Mouse (Mus musculus) spleen, postnatal 36 days (tissue): ENCODE measurements around the gene Ms4a5.
A peak's percentile ranks its signal among the peaks of the same experiment; 100 is the strongest.
"Not testable (repeated sequence)": the region's sequence is repeated elsewhere in the genome, so short reads cannot be mapped to it uniquely, and the experiment has no call there.

Experiments
- DNase-seq, 2 experiments: peaks; one replicate each; pipeline ENCODE4 v3.0.0; 2022; ENCODE audit warnings: low spot score in 2 of 2, mixed read lengths in 1 of 2

Gene Ms4a5

GRCm38 (mm10) chr19:11283773-11284172 is at the start of gene Ms4a5:
Ms4a5 (minus strand) TSS chr19:11283873.
- DNase-seq, result no peak

- no peak for DNase-seq
Measured at GRCm38 (mm10) chr19:11321123-11321522, 37.5 kb upstream of the Ms4a5 start.

GRCm38 (mm10) chr19:11316786-11317185 is 33.1 kb upstream of the Ms4a5 start:
- no peak for DNase-seq

- no peak for DNase-seq
Measured at GRCm38 (mm10) chr19:11314354-11314753, 30.7 kb upstream of the Ms4a5 start, which contains the start of gene Ms4a14. Ms4a14 (minus strand) TSS chr19:11314454.

GRCm38 (mm10) chr19:11308888-11309287 is 25.2 kb upstream of the Ms4a5 start:
- DNase-seq, result no peak

GRCm38 (mm10) chr19:11299529-11299928 is 15.9 kb upstream of the Ms4a5 start:
- not testable (repeated sequence) for DNase-seq

GRCm38 (mm10) chr19:11298939-11299338 is 15.3 kb upstream of the Ms4a5 start:
- no peak for DNase-seq

- not testable (repeated sequence) for DNase-seq
Measured at GRCm38 (mm10) chr19:11293616-11294015, 9.9 kb upstream of the Ms4a5 start.

- peak; percentile 3 to 5 for DNase-seq
Measured at GRCm38 (mm10) chr19:11292990-11293389, 9.3 kb upstream of the Ms4a5 start.

GRCm38 (mm10) chr19:11280223-11280622 is 3.5 kb downstream of the Ms4a5 start:
- no peak for DNase-seq

- no peak for DNase-seq
Measured at GRCm38 (mm10) chr19:11276431-11276830, 7.2 kb downstream of the Ms4a5 start.

GRCm38 (mm10) chr19:11266956-11267355 is 16.7 kb downstream of the Ms4a5 start:
- peak; percentile 34 to 44 for DNase-seq

- DNase-seq, result peak; percentile 88 to 92
Measured at GRCm38 (mm10) chr19:11266052-11266845, 17.4 kb downstream of the Ms4a5 start, which contains the start of gene Ms4a1. Ms4a1 (minus strand) TSS chr19:11266241.

- peak; percentile 28 to 34 for DNase-seq
Measured at GRCm38 (mm10) chr19:11264602-11265185, 19.0 kb downstream of the Ms4a5 start.

- DNase-seq, result peak; percentile 37 to 56
Measured at GRCm38 (mm10) chr19:11263549-11263948, 20.1 kb downstream of the Ms4a5 start.

GRCm38 (mm10) chr19:11262932-11263331 is 20.7 kb downstream of the Ms4a5 start:
- DNase-seq, result not testable (repeated sequence)

- DNase-seq, result no peak
Measured at GRCm38 (mm10) chr19:11261522-11261921, 22.2 kb downstream of the Ms4a5 start.

- peak; percentile 70 to 77 for DNase-seq
Measured at GRCm38 (mm10) chr19:11244230-11244629, 39.4 kb downstream of the Ms4a5 start.

GRCm38 (mm10) chr19:11242560-11242959 is 41.1 kb downstream of the Ms4a5 start:
- no peak for DNase-seq

GRCm38 (mm10) chr19:11235820-11236219 is 47.9 kb downstream of the Ms4a5 start:
- DNase-seq, result no peak

- DNase-seq, result no peak
Measured at GRCm38 (mm10) chr19:11234921-11235735, 48.5 kb downstream of the Ms4a5 start.

GRCm38 (mm10) chr19:11234244-11234643 is 49.4 kb downstream of the Ms4a5 start:
- DNase-seq, result no peak
